Mouse (Mus musculus): Measurements from ENCODE around the gene Stra8. TPM values are rescaled to one million over a fixed set of nuclear protein-coding genes. Genes with fewer than 3 reads are reported as not detected.

Gene Stra8
- polyA plus RNA-seq, 1 experiment from 2014 or later: not detected

- Histone ChIP-seq H3K4me3 (no peak overlapping the region), H3K4me2 (no peak overlapping the region), H3K4me1 (replicated peaks) (0 out of 2 replicates have a peak, but pooled peaks cover 11% of the 10 kb centered on the region), H3K9me3 (no peaks in the 10 kb centered on the region), H3K36me3 (no peaks in the 10 kb centered on the region), H3K27ac (replicated peaks) (no peak overlapping the region), H3K9ac (no peak overlapping the region), H3K27me3 (no peaks in the 10 kb centered on the region)
- 87% methylated on average over 12 of the region's 12 CpGs for WGBS
- ATAC-seq (ENCODE audit: low FRiP score, low read depth): no peak
These were observed 67.2 kb downstream of the Stra8 start for GRCm38 (mm10) chr6:34987085-34987645.

GRCm38 (mm10) chr6:34988081-34988761, 68.3 kb downstream of the Stra8 start, which contains the start of gene Slc23a4:
Gene Slc23a4 (minus strand): TSS chr6:34988404.
- no peak within 1 kb of the TSS for H3K27ac ChIP-seq (replicated peaks)
- 10% methylated on average over 20 of the region's 20 CpGs for WGBS
- H3K4me3 ChIP-seq: no peak within 1 kb of the TSS
- no peaks in the 10 kb centered on the region for H3K9me3 ChIP-seq
- no peaks in the 10 kb centered on the region for H3K27me3 ChIP-seq
- no peak within 1 kb of the TSS for H3K9ac ChIP-seq
- ATAC-seq (ENCODE audit: low FRiP score, low read depth): peak; percentile 56; the same call in 1 of the 2 replicates
- H3K4me1 ChIP-seq (replicated peaks): 0 out of 2 replicates have a peak, but pooled peaks cover 11% of the 10 kb centered on the region
- H3K36me3 ChIP-seq: no peaks in the 10 kb centered on the region
- peak within 1 kb of the TSS; percentile 23 for H3K4me2 ChIP-seq

Other genes with a start within 250 kb of the Stra8 start
- gene Agbl3, start 139.7 kb upstream of the Stra8 start, polyA plus RNA-seq (2015; fragmentation: Nextera tagmentation; extraction: Ambion mirVana): 11.1 and 13.2 TPM in 2 replicates
- 1.5 and 2.0 TPM in 2 replicates for gene Tmem140, start 57.0 kb upstream of the Stra8 start, polyA plus RNA-seq (2015; fragmentation: Nextera tagmentation; extraction: Ambion mirVana)
- 8.9 and 9.8 TPM in 2 replicates for gene Cyren, start 42.1 kb upstream of the Stra8 start, polyA plus RNA-seq (2015; fragmentation: Nextera tagmentation; extraction: Ambion mirVana)
- gene Wdr91, start 9.3 kb upstream of the Stra8 start, polyA plus RNA-seq (2015; fragmentation: Nextera tagmentation; extraction: Ambion mirVana): 13.1 and 14.3 TPM in 2 replicates
- gene Slc23a4, start 68.2 kb downstream of the Stra8 start, polyA plus RNA-seq (2015; fragmentation: Nextera tagmentation; extraction: Ambion mirVana): 0.56 and 0.64 TPM in 2 replicates
- 30.1 and 33.2 TPM in 2 replicates for gene Cnot4, start 213.6 kb downstream of the Stra8 start, polyA plus RNA-seq (2015; fragmentation: Nextera tagmentation; extraction: Ambion mirVana)